Mouse (Mus musculus) limb, embryonic 14.5 days (tissue): ENCODE measurements around the gene Ssbp3. TPM values are rescaled to one million over a fixed set of nuclear protein-coding genes. Genes with fewer than 3 reads are reported as not detected.

Source experiments
- ATAC-seq: fragments of 200-750 bp; cut with Nextera tagmentation; 2 replicates; pipeline ENCODE4 v1.8.0; 2017; ENCODE audit warnings: low read depth, moderate number of reproducible peaks, moderate TSS enrichment; ENCODE audit not compliant: low FRiP score
- DNase-seq: peaks from one replicate; pipeline ENCODE4 v3.0.0-alpha.2; 2015; ENCODE audit warnings: low spot score
- H3K27ac ChIP-seq: fragments of 300-500 bp; sonication (generic); replicated peaks from 2 replicates; pipeline ENCODE4 v1.5.1; 2014; ENCODE audit warnings: low read depth, mild to moderate bottlenecking, low read length, moderate library complexity, mixed read lengths
- H3K27me3 ChIP-seq: fragments of 300-500 bp; sonication (generic); 2 replicates; pipeline ENCODE4 v1.6.1; 2014; ENCODE audit warnings: low read length, mixed read lengths; ENCODE audit not compliant: control insufficient read depth, insufficient read depth
- H3K36me3 ChIP-seq: fragments of 300-500 bp; sonication (generic); 2 replicates; pipeline ENCODE4 v1.6.1; 2014; ENCODE audit warnings: mild to moderate bottlenecking, low read length, moderate library complexity, mixed read lengths; ENCODE audit not compliant: control insufficient read depth, insufficient read depth
- H3K4me1 ChIP-seq: fragments of 300-500 bp; sonication (generic); 2 replicates; pipeline ENCODE4 v1.6.1; 2014; ENCODE audit warnings: antibody characterized with exemption, low read length, mixed read lengths; ENCODE audit not compliant: control insufficient read depth, insufficient read depth
- H3K4me2 ChIP-seq: fragments of 300-500 bp; sonication (generic); replicated peaks from 2 replicates; pipeline ENCODE4 v1.6.1; 2014; ENCODE audit warnings: low read depth, mild to moderate bottlenecking, low read length, moderate library complexity; ENCODE audit not compliant: severe bottlenecking
- H3K4me3 ChIP-seq: fragments of 300-500 bp; sonication (generic); replicated peaks from 2 replicates; pipeline ENCODE4 v1.5.1; 2014; ENCODE audit warnings: low read length
- H3K9ac ChIP-seq: fragments of 300-500 bp; sonication (generic); 2 replicates; pipeline ENCODE4 v1.6.1; 2014; ENCODE audit warnings: mild to moderate bottlenecking, low read depth, low read length, moderate library complexity; ENCODE audit not compliant: severe bottlenecking
- H3K9me3 ChIP-seq: fragments of 300-500 bp; sonication (generic); 2 replicates; pipeline ENCODE4 v1.6.1; 2016; ENCODE audit warnings: low read length; ENCODE audit not compliant: control insufficient read depth
- POLR2A ChIP-seq: fragments of 200-500 bp; IDR thresholded peaks from 2 replicates; pipeline ENCODE4 v1.8.0; 2012; ENCODE audit warnings: inconsistent platforms, mild to moderate bottlenecking, moderate library complexity, borderline replicate concordance; ENCODE audit not compliant: insufficient read depth, insufficient read length; ENCODE audit errors: extremely low read depth
- WGBS: fragments of 180-500 bp; shearing (Covaris S2); extraction: QIAGEN DNeasy Blood & Tissue Kit; methylation state at CpG from one replicate; pipeline ENCODE4 v1.1.7; 2014; 5-methylcytosine and 5-hydroxymethylcytosine counted together
- polyA plus RNA-seq, 2 experiments: library from polyadenylated mRNA; depleted of rRNA in 1 of 2; stranded (reverse) in 1 of 2; unstranded in 1 of 2; fragments of >200 nt; fragmentation: Nextera tagmentation in 1 of 2; extraction: Ambion mirVana in 1 of 2; gene quantifications; 2 replicates each; pipeline versions ENCODE4 v1.2.1 to v1.2.3; 2012 to 2014

Ssbp3 gene
- polyA plus RNA-seq, 2 experiments, result 94.3 to 191 TPM

DNA sequence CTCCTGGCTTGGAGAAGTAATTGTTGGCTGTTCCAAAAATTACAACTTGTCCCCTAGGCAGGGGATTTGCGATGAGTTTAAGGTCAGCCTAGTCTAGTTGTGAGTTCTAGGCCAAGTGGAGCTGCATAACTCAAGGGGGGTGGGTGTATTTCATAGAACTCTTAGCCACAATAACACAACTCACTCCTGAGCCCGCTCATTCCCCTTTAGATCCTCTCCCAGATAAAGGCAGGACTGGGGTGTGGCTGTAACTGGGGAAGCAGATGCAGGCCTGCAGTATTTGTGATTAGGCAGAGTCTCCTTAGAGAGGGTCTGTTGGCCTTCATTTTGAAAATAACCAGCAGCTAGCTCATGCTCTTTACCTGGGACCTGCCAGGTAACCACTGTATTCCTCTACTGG, 97.7 kb downstream of the Ssbp3 start:
- Histone ChIP-seq H3K9ac (no peak overlapping the region), H3K36me3 (peaks cover 32% of the 10 kb centered on the region; the same call in 1 of the 2 replicates), H3K27ac (no peak overlapping the region), H3K4me2 (no peak overlapping the region), H3K27me3 (no peaks in the 10 kb centered on the region), H3K4me1 (peaks cover 14% of the 10 kb centered on the region), H3K9me3 (no peaks in the 10 kb centered on the region), H3K4me3 (no peak overlapping the region)
- 77% methylated on average over 2 of the region's 2 CpGs for WGBS
- ATAC-seq (no peak), DNase-seq (no peak)
- TF ChIP-seq POLR2A, result no peak

DNA sequence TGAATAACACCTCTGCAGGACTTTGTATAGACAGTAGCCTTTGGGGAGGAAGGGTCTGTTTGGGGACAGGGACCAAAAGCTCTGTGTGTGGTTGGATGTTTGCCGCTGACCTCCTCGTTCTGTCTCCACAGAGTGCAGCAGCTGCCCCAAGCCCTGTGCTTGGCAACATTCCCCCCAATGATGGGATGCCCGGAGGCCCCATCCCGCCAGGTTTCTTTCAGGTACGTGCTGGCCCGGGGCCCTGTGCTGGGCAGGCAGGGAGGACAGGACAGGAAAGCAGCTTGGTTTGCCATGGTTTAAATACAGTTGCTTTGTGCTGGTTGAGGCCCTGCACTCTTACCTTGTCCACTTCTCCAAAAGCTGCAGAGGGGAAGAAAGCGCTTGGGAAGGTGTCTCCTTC, 99.0 kb downstream of the Ssbp3 start:
- no peak overlapping the region for H3K4me3 ChIP-seq
- ATAC-seq, result no peak
- H3K27ac ChIP-seq, result no peak overlapping the region
- peaks cover 28% of the 10 kb centered on the region; the same call in 1 of the 2 replicates for H3K36me3 ChIP-seq
- no peaks in the 10 kb centered on the region for H3K9me3 ChIP-seq
- DNase-seq, result no peak
- TF ChIP-seq POLR2A, result no peak
- WGBS, result 88% methylated on average over 7 of the region's 7 CpGs
- no peaks in the 10 kb centered on the region for H3K27me3 ChIP-seq
- H3K9ac ChIP-seq, result no peak overlapping the region
- H3K4me2 ChIP-seq, result no peak overlapping the region
- peaks cover 23% of the 10 kb centered on the region for H3K4me1 ChIP-seq

DNA sequence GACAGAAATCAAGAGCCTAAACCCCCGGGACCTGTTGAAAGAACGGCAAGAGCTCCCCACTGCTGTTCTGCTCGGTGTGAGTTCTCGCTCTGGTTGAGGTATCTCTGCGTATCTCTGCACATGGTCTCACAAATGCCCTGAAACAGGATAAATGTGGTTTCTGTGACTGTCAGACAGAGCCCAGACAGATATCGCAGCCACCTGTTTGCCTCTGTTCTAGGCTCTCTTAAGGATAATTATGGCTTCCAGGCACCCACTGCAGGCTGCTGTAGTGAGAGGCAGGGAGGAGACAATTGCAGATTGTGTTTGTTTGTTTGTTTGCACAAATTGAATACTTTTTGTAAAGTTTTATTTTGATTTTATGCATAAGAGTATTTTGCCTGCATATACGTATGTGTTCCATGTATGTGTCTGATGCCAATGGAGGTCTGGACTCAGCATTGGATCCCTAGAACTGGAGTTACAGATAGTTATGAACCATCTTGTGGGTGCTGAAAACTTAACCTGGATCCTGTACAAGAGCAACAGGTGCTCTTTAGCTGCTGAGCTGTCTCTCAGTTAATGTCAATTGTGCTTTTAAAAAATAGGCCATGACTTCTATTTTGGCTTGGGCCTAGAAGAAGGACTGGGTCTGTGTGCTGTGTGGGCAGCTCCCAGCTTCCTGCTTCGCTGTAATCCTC, 101.0 kb downstream of the Ssbp3 start:
- WGBS, result 80% methylated on average over 8 of the region's 8 CpGs
- DNase-seq (no peak), ATAC-seq (no peak)
- no peak overlapping the region for H3K9ac ChIP-seq
- H3K27ac ChIP-seq, result no peak overlapping the region
- H3K36me3 ChIP-seq, result peaks cover 28% of the 10 kb centered on the region
- TF ChIP-seq POLR2A, result no peak
- H3K4me3 ChIP-seq, result no peak overlapping the region
- no peaks in the 10 kb centered on the region for H3K9me3 ChIP-seq
- no peak overlapping the region for H3K4me2 ChIP-seq
- peaks cover 41% of the 10 kb centered on the region for H3K4me1 ChIP-seq
- no peaks in the 10 kb centered on the region for H3K27me3 ChIP-seq

DNA sequence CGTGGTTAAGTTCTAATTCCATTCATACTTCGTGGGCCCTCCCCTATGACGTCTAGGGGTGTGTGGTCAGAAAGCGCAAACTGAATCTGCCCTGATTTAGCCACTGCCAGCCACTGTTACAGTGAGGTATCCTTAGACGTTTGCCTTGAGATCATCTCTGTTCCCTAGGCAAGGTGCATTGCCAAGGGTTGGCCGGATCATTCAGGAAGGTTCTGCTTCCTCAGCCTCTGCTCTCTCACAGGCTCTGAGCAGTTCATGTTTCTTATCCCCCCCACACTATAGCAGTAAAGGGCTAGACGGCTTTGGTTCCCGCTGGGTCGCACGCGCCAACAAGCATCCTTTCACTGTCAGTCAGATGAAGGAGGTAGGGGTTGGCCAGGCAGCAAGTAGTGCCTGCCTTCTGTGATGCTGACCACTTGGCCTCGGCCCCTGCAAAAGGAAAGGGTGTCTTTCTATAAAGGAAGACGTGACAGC, 101.5 kb downstream of the Ssbp3 start:
- 63% methylated on average over 13 of the region's 13 CpGs for WGBS

DNA sequence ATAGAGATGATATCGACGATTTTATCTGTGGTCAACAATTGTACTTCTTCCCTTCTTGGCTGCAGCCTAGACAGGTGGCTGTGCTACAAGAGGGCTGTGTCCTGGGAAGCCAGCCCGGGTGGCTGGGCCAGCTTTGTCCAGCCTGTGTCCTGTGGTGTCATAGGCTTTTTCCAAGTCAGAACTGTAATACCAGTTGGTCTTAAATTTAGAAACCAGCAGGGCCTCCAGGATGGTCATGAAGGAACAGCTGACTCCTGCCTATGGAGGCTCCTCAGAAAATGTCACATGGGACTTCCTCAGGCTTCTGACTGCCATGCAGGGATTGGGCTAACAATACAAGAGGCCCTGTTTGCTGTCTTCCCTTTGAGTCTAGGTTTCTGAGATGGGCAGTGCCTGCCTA, 102.1 kb downstream of the Ssbp3 start:
- peak overlapping the region; percentile 55 for H3K27ac ChIP-seq
- ATAC-seq, result no peak
- 79% methylated on average over 3 of the region's 3 CpGs for WGBS
- peaks cover 25% of the 10 kb centered on the region for H3K36me3 ChIP-seq
- TF ChIP-seq POLR2A, result no peak
- peaks cover 52% of the 10 kb centered on the region for H3K4me1 ChIP-seq
- no peak overlapping the region for H3K4me2 ChIP-seq
- no peak overlapping the region for H3K4me3 ChIP-seq
- H3K9ac ChIP-seq, result no peak overlapping the region
- DNase-seq, result no peak
- no peaks in the 10 kb centered on the region for H3K9me3 ChIP-seq
- H3K27me3 ChIP-seq, result no peaks in the 10 kb centered on the region

More for the DNA sequence above, 101.5 kb downstream of the Ssbp3 start:
- Histone ChIP-seq H3K9ac (no peak overlapping the region), H3K27ac (peak overlapping the region; percentile 55), H3K4me1 (peaks cover 47% of the 10 kb centered on the region), H3K27me3 (no peaks in the 10 kb centered on the region), H3K36me3 (peaks cover 26% of the 10 kb centered on the region), H3K4me3 (no peak overlapping the region), H3K9me3 (no peaks in the 10 kb centered on the region), H3K4me2 (no peak overlapping the region)
- no peak for TF ChIP-seq POLR2A
- DNase-seq, result no peak
- no peak for ATAC-seq
